Mouse (Mus musculus) left cerebral cortex, adult 11 months (tissue): ENCODE results near the gene Crlf3.

Experiments
- DNase-seq: peaks from one replicate; pipeline ENCODE4 v3.0.0; 2022; ENCODE audit warnings: low spot score

The Crlf3 gene

DNA sequence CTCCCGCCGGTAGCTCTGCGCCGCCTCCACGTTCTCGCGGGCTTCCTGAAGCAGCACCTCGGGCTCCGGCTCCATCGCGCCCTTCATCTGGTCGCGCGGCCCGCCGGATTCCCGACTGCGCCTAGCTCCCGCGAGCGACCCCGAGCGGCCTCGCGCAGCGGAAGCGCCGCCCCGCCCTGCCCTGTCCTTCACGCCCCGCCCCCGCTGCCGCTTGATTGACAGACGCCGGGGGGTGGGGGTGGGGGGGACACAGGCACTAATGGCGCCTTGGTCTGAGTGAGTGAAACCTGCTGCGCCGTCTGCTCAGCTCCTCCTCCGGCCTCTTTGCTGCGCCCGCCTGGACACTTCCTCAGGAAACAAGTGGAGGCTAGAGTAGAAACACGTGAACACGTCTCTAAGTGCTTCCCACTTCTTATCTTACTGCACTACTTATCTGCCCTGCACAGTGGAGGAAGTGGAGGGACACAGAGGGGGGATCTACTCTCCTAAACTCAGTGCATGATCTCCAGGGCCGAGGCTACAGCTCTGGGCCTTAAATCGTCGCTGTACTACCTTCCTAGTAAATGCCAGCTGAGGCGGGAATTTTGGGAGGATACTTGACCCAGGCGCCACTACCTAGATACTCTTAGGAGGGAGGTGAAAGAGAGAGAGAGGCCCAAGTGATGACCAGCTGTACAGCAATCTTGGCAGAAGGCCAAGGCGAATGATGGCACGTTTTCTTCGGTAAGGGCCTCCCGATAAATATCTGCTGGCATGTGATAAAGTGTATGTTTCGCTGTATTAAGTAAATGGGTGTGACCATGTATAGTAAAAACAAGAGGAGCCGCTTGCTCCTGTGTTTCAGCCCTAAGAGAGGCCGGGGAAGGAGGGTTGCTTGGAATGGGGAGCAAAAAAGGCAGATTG is at the start of gene Crlf3:
Crlf3 (minus strand) TSS at position 166 of the 903 bp plus-strand sequence.
- DNase-seq: peak; percentile 81

DNA sequence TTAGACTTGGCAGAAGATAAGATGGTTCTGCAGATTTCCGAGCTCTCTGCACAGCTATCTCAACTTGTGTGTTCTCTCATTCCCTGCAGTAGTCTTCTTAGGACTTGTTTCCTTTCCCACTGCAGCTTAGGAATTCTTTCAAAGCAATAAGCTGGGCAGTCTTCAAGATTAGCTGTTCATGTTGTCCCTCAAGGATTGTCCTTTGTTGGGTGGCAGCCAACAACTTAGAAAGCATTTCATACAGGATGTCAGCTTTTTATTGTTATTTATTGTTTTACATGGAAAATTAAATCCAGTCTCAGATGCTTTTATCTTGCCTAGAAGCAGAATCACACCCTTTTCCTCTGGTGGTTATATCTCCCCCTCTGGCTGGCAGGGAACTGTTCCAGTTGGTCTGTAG is 35.6 kb upstream of the Crlf3 start:
- no peak for DNase-seq

DNA sequence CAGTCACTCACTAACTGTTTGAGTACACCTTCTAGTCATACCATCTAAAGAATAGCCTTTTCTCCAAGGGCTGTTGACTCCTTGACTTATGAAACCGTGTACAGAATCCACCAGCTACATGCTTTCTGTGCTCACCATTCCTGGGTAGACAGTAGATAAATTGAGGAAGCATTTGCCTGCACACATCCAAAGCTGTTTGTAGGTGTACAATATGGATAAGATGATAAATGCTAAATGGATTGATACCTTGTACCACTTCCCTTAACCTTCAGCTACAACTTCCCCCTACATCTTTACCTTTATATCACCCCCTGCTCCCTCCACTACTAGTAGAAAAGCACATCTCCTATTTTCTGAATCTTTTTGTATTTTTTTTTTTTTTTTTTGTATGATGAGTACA is 23.6 kb upstream of the Crlf3 start:
- DNase-seq: no peak

DNA sequence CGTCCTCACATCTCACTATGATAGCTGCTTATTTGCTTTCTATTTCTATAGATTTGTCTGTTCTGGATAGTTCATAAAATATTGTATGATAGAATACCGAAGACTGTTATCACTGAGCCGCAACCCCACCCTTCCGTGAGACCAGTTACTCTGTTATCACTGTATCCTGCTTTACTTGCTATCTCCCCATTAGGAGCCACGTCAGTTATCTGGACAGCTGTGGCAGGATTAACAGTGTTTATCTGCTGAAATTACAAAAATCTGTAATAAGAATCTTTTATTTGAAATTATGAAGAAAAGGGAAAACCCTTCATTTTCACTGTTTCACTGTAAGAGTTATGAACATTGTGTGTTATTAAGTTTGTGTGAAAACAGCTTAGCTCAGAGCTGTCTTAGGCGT is 20.5 kb upstream of the Crlf3 start:
- DNase-seq: no peak

DNA sequence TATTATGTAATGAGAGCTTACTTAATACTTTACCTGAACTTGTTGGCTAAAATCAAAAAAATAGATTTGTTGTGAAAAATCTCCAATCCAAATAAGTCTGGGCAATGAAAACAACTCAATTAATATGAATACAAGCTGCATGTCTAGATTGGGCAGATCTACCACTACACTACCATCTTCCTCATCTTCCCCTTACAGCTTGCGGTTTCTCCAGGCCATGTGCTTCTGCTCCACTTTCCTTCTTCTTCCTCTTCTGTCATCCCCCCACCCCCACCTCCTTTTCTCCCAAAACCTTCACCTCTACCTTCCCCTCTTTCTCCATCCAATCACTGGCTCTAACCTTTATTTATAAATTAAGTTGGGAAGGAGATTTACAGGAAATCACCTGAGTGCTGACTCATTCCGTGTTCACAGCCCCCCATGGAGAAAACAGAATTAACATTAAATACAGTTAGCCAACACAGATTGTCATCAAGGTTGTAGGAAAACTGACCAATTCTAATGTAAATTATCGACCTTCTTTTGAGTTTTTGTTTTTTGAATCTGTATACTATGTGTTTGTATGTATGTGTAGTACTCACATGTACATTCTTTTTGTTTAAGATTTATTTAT is 17.8 kb upstream of the Crlf3 start:
- DNase-seq: no peak

DNA sequence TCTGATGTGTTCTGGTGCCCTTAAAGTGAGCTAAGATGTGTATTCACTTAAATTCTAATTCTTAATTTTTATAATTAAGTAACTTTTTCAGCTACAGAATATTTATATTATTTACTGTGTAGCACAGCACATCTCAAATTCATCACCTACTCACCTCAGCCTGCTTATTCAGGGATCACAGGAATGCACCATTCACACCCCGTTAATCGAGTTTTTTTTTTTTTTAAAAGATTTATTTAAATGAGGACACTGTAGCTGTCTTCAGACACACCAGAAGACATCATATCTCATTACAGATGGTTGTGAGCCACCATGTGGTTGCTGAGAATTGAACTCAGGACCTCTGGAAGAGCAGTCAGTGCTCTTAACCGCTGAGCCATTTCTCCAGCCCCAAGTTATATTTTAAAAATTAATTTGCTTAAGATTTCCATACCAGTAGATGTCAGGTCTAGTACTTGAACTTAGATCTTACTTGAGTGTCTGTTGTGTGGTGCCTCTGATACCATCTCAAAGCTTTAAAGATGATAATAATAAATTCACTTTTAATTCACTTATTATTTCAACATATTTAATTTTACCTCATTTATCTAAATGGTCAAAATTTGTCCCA is 9.9 kb upstream of the Crlf3 start:
- no peak for DNase-seq

DNA sequence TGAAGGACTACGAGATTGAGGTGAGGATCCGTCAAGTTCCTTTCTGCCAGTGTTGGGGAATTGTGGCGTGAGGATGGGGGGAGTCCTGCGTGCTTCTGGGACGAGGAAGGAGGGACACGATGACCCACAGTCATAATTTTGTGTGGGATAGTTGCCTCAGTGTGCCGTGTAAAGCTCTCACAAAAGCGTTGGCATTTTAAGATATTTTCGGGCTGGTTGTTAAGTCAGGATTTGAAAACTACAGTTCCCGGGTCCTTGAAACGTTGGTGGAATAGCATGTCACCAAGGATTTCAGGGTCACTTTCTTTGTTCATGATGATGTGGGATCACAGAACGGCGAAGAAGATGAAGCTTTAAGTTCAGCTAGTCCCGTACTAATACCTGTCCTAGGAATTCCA is 9.0 kb upstream of the Crlf3 start:
- DNase-seq: no peak

DNA sequence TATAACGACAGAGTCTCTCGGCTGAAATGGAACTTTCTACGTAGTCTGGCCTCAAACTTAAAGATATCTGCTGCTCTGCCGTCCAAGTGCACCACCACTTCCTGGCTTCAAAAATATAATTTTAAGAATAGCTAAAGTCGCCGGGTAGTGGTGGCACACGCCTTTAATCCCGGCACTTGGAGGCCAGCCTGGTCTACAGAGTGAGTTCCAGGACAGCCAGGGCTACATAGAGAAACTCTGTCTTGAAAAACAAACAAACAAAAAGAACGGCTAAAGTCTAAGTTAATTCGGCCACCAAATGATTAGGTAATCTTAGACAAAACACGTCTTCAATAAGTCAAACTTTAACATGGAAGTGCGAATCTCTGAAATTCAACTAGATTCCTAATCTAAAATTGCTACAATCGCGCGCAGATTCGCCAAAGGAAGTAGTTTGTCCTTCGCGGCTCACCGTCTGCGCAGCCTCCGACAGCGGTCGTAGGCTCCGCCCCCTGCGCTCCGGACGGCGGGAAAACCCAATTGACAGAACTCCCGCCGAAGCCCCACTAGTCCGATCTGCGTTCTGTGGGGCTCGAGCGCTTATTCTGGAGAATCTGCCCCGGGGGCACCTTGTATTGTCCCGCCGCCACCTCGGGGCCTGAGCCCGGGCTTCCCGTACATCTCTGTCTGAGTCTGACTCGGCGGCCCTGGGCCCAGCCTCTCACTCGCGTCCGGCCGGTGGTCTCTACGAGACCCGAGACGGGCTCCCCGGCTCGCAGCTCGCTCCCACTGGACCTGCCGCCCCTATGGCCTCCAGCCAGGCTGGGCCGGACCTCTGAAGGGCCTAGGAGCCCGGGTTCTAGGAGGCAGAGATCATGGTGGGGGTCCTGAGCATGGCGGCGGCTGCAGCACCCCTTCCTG is 8.4 kb upstream of the Crlf3 start, which contains the start of gene Atad5:
Atad5 (plus strand) TSS at position 484 of the 900 bp plus-strand sequence.
- DNase-seq: peak; percentile 72

DNA sequence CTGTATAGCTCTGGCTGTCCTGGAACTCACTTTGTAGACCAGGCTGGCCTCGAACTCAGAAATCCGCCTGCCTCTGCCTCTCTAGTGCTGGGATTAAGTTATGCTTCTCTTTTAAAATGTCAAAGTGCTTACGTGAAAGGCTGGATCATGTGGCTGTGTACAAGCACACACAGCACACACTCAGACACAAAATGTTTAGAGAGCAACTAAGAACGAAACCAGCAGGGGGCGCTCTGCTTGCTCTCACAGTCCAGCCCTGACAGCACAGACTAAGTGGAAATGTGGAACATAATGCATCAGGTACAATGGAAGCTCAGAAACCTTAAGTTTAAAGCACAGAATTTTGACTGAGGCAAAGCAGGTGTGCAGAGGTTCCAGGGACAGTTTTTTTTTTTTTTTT is 6.1 kb upstream of the Crlf3 start:
- DNase-seq: peak; percentile 73

DNA sequence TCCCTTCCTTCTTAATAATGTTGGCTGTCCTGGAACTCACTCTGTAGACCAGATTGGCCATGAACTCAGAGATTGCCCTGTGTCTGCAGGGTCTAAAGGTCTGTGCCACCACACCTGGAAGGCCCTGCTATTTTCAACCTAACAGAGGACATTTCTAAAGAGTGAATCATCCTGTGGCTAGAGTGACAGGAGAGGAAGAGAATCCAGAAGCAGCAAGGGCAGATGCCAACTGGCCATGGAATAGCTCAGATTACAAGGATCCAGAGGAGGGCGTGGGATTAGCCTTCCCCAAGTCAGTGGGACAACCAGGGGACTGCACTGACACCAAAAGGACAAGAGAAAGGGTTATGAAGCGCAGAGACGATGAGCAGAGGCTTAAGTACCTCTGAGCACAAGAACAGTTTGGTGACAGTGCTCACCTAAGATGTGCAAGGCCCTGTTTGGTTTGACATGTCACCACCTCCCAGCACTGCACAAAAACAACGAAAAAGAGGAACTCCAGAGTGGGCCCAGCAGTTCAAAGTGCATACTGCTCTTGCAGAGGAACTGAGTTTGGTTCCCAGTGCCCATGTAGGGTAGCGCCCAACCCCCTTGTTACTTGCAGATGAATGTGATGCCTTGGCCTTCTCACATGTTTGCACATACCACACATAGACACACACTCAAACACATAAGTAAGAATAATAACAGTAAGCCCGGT is 4.7 kb upstream of the Crlf3 start:
- DNase-seq: no peak

DNA sequence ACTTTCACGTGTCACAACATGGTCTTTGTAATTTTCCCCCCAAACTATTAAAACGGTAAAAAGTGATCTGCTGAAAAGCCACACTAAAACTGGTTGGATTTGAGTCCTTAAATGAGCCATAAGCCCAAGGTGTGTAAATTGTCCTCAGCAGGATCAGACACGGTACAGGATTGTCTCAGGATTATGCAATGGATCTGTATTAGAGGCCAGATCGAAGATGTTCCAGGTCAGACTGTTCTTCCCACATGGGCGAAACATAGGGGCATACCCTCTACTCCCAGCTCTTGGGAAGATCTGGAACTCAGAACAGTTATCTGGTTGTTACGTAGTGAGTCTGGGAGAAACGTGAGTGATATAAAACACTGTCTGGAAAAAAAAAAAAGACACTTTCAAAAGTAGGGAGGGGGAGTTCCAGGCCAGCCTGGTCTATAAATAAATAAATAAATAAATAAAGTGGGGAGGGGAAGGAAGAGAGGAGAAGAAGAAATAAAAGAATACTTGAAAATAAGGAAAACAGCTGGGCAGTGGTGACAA is 1.1 kb upstream of the Crlf3 start:
- no peak for DNase-seq

DNA sequence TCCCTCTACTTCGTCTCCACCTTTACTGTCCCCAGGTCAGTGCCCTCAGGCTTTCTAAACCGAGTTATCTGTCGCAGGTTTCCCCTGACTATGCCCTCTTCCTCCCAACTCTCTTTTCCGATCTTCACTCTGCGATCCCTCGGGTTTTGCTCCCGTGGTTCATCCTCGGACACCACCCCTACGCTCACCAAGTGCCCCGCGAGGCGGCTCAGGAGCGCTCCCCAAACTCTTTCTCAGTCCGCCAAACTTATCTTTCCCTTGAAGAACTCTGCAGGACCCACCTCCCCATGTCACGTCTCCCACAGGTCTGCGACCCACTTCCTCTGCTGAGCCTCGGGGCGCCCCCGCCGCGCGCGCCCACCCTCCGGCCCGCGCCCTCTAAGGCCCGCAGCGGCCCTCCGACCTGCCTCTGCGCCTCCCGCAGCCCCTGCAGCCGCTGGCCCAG is 388 bp downstream of the Crlf3 start:
- no peak for DNase-seq

DNA sequence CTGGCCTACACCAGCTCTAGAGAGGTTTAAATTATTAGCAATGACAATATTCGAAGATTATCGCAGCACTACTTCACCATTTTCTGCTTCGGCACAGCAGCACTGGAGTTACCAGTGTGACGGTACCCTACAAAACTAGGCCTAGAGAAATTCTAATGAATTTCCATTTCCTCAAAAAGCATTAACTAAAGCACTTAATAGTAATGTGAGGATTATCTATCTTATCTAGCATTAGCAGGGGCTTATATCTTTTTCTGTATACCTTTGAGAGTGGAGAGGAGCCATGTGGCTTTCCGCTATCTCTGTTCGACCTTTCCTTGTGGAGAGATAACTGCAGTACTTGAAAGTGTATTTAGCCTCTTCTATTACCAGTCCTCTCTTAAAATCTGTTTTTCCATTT is 1.0 kb downstream of the Crlf3 start:
- DNase-seq: no peak

DNA sequence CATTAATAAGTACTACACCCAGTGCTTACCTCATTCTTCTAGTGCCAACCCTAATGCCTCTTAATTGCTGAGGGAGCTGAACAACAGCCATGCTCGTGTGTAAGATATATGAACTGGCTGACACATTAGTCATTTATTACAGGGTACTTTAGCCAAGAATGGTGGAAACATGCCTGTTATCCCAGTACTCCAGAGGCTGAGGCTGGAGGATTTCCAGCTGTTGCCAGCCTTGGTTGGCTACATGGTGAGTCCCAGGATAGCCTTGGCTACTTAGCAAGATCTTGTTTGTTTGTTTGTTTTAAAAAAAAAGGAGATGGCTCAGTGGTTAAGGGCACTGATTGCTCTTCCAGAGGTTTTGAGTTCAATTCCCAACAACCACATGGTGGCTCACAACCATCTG is 2.0 kb downstream of the Crlf3 start:
- DNase-seq: no peak

DNA sequence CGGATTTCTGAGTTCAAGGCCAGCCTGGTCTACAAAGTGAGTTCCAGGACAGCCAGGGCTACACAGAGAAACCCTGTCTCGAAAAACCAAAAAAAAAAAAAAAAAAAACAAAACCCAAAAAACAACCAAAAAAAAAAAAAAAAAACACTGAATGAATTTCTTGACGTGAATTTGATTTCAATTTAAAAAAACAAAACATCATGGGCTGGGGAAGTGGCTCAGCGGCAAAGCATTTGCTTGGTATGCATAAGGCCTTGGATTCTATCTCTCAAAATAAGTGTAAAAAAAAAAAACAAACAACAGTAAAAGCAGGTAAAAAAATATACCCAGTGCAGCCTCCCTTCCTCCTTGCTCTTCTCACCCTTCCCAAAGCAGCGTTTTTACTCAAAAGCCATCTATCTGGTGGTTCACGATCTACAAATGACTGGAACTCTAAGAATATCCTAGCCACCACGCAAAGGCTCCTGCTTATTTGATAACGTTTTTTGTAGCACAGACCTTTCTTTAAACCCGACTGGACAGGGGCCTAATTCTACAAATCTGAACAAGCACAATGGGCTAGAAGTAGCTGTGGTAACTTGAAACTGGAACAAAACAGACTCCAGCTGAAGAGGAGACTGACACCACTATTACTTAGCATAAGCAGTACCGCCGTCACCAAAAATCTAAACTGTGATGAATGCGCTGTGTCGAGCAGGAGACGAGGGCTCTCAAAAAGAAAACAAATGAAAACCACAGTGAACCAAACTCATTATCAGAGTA is 2.8 kb downstream of the Crlf3 start:
- DNase-seq: no peak

DNA sequence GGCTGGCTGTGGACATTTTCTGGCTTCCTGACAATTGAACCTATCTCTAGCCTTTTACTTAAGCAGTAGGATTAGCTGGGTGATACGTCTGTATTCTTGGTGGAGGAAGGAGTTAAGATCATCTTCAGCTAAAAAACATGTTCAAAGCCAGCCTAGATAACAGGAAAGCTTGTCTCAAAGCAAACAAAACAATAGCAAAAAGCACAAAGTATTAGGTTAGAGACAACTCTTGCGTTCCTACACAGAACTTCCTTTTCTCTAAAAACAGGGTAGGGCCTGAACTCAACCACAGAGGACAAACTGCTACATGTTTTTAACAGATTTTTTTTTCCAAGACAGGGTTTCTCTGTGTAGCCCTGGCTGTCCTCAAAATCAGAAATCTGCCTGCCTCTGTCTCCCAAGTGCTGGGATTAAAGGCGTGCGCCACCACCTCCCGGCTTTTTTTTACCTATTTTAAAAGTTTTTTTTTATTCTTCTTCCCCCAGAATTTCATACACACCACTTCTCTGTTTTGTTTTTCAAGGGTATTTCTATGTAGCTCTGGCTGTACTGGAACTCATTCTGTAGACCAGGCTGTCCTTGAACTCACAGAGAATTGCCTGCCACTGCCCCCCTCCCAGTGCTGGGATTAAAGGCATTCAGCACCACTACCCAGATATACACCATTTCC is 5.0 kb downstream of the Crlf3 start:
- DNase-seq: no peak

DNA sequence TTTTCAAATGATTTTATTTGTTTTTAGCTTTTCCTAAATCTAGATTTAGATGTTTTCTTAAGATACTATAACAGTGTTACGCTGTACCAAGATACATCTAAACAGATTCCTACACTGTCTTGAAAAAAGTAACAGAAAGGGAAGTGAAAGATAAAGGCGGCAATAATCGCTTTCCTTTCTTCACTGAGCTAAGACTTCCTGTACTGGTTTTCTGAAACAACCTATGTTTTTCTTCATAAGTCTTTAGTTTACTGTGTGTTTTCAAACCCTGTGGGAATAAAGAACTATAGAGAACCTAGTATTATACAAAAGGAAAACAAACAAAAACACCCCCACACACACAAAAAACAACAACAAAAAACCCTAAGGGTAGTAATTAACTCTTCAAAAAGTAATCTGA is 8.4 kb downstream of the Crlf3 start:
- no peak for DNase-seq

DNA sequence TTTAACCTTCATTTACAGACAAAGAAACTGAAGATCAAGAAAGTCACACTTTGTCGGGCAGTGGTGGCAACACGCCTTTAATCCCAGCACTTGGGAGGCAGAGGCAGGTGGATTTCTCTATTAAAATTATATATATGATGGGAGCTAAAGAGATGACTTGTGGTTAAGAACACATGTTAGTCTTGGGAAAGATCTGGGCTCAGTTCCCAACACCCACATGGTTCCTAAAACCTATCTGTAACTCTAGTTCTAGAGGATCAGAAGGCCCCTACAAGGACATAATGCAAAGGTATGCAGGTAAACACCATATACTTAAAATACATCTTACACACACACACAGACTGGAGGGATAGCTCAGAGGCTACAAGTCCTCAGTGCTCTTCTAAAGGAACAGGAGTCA is 9.8 kb downstream of the Crlf3 start:
- no peak for DNase-seq

DNA sequence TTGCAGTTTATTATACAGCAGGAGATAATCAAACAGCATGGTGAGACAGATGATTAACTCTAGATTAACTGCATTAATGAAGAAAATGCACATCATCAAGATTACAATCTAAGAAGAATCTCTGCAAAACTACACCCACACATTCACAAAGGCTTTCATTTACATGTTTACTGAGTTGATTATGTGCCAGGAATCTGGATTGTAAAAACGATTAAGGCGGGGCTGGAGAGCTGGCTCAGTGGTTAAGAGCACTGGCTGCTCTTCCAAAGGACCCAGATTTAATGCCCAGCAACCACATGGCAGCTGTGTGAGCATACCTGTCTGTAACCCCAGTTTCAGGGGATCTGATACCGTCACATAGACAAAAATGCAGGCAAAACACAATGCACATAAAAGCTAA is 11.0 kb downstream of the Crlf3 start:
- DNase-seq: no peak

DNA sequence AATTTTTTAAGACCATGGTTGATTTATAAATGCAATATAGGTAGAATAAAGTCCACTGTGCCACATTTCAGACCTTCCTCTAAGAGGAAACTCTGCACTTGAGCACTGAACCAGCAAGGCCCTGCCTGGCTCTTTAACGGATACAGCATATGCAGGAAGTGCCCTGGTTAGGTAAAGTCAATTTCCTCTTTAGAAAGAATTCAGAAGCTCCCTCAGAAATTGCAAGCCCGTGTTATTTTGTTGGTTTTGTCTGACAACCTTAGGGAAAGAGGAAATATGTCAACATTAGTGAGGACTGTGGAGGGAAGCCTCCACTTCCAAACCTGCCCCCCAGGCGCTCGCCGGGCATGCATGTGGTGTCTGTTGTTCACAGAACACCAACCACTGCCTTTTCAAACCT is 13.2 kb downstream of the Crlf3 start:
- no peak for DNase-seq
